Mouse (Mus musculus) lung, postnatal 0 days (tissue): ENCODE measurements around the gene Top3b.

Experiments
- CTCF ChIP-seq: IDR thresholded peaks from 2 replicates; pipeline ENCODE4 v1.5.1; 2016; ENCODE audit warnings: antibody characterized with exemption, mild to moderate bottlenecking
- EP300 ChIP-seq: IDR thresholded peaks from 2 replicates; pipeline ENCODE4 v1.6.1; 2016; ENCODE audit warnings: antibody characterized with exemption, mild to moderate bottlenecking, control low read depth

GRCm38 (mm10) chr16:16865217-16865616 lies 5.3 kb upstream of the Top3b start:
- TF ChIP-seq CTCF (no peak), EP300 (no peak)
